Mouse (Mus musculus) fat pad, adult 2 months (tissue): ENCODE data around the gene Cdh13.

Source experiments
- DNase-seq: peaks from one replicate; pipeline ENCODE4 v3.0.0-alpha.2; 2011; ENCODE audit warnings: low read depth, low spot score; ENCODE audit errors: extremely low read depth

The Cdh13 gene

DNA sequence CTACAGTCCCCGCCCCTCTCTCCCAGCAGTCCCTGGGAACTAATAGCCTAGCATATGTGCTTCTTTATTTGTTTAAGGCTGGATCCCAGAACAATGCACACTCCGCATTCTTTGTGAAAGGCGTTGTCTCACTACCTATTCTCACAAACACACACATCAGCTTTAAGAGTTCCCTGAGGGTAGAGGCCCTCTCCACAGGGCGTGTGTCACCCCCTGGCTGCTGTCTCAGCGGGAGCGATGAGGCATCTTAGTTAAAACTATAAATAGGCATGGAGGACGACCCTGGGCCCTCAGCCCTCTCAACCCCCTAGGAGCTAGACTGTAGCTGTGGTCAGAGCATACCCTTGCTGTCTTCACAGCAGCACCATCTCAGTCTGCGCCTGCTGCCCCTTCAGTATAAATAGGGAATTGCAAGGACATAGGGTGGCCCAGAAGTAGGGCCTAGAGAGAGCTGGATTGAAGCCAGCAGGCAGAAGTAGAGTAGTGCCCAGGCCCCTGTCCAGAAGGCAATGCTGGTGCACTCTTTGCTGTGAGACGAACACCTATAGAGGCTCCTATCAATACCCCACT lies 738.9 kb downstream of the Cdh13 start:
- DNase-seq: no peak

DNA sequence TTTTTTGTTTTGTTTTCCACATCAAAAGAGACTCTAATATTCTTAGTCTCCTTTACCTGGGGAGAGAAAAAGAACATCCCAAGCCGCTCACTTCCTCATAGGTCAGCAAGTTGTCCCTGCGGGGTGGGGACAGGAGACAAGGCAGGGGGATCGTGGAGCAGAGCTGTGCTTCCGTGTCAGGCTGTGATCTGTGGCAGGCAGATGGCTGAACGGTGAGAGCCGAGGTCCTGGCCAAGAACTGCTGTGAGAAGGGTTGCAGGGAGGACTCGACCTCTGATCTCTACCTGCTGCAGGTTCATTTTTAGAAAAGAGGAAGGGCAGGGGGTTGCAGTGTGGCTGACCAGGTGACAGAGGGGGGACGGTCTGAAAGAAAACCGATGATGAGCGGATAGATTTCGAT lies 749.9 kb downstream of the Cdh13 start:
- no peak for DNase-seq

DNA sequence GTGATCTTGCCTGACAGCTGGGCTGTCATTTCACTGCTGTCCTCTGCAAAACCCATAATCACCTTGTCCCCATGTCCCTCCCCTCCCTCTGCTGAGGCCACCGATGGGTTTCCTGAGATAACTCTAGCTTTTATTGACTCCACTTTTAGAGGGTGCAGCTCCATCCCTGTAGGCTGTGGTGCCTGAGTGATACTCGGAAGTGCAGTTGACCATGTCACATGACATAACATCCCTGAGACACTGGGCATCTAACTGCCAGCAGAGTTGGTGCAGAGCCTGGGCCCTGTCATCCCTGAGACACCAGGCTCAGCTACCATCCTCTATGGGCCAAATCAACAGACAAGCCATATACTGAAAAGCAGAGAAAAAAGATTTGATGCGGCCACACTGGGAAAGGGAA lies 750.5 kb downstream of the Cdh13 start:
- DNase-seq: no peak

DNA sequence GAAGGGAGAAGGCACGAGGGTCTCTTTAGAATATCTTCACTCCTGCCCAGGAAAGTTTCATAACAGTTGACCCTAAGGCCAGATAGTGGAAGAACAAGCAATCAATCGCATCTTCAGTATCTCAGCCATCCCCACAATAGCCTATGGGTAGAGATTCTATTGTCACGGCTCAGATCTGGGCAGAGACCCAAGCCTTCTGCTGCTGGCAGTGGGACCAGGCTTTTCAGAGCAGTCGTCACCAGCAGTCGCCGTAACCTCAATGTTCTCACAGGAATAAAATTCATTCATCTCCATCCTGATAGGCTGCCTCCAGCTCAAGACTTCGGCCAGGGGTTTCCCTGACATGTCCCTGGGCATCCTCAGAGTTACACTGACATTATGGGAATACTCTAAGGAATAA lies 751.6 kb downstream of the Cdh13 start:
- no peak for DNase-seq

DNA sequence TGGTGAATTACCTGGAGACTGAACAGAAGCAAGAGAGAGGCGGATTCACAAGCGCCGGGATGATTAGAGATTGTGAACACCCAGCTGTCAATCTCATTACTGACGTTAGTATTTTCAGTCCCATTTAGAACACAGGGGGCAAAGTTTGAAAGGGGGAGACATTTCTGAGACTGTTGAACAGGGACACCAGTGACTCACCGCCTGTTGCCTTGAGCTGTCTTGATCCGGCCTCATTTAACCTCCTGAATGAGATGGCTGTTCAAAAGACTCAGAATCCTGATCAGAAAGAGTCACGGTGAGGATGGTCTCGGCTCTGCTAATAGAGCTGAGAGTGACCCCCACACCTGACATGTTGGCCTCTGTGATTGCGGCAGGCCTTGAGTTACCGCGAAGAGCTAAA lies 754.0 kb downstream of the Cdh13 start:
- DNase-seq: no peak

DNA sequence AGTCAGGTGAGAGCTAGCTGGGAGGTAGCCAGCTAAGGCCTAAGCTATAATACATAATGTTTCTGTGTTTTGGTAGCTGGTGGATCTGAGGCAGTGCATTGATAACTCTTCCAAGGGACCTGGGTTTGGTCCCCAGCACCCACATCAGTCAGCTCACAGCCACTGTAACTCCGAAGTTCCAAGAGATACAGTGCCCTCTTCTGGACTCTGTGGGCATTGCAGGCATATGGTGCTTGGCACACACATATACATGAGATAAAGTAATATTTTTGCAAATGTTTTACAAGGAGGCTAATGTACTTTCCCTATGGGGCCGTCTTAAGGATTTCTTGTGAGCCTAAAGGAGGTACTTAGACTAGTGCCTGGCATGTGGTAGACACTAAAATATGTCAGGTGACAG lies 755.8 kb downstream of the Cdh13 start:
- DNase-seq: no peak

DNA sequence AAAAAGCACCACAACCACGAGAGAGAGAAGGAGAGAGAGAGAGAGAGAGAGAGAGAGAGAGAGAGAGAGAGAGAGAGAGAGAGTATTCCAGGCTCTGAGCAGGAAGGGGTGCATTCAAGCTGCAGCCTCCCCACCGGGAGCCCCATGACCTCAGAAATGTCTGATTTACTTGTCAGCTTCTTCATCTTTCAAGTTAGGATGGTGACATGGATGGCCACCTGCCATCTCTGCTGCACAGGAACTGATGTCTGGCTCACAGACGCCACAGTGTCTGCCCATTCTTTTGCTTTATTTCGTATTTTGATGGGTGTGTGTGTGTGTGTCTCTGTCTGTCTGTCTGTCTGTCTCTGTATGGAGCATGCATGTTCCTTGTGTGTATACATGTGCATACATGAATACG lies 774.3 kb downstream of the Cdh13 start:
- DNase-seq: no peak

DNA sequence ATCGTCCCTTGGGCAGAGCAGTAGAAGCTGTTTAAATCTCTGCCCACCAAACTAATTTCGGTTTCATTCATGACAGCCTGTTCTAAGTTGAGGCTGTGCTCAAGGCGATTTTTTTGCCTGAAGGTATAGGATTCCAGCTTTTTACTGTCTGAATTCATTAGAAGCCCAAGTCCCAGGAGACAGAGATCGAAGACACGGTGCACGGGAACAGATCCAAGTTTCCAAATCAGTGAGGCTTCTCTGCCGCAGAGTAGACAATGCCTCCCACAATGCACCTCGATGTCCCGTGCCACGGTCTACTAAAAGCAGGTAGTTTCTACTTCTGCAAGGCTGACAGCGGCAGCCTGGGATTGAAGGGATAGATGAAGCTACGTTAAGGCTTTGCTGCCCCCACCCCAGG lies 778.1 kb downstream of the Cdh13 start:
- no peak for DNase-seq

DNA sequence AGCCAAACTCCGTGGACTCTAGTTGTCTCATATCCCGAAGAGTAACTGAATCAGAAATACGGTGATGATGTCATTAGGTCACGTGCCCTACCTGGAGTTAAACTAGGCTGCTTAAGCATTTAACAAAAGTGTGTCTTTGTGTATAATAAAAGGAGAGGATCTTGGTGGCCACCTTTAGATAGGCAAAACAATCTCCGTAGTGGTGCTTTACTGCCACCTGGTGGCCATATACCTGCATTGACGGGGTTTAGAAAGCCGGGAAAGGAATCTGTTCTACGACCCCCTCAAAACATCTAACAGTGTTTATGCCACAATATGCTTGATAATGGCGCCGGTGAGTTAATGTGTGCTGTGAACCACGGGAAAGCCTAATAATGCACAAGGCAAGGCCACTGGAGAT lies 781.0 kb downstream of the Cdh13 start:
- no peak for DNase-seq

GRCm38 (mm10) chr8:119072291-119072690 lies 788.8 kb downstream of the Cdh13 start:
- no peak for DNase-seq

GRCm38 (mm10) chr8:119085022-119085421 lies 801.5 kb downstream of the Cdh13 start:
- no peak for DNase-seq

DNA sequence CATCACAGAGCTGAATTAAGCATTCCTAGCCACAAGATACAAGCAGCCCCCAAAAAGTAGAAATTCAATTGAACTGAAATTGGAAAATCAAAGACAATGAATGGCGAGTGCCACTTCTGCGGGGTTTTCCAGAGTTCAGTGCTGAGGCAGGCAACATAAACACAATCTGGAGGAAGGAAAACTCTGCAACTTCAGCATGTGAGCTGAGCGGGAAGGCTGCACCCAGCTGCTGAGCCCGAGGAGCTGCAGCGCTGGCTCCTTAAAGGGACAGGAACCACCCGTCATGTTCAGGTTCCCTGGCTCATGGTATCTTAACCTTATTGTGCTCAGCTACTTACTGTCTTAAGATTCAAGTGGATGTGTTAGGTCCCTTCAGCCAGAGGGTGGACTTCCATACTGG lies 814.7 kb downstream of the Cdh13 start:
- no peak for DNase-seq

GRCm38 (mm10) chr8:119102871-119103270 lies 819.3 kb downstream of the Cdh13 start:
- no peak for DNase-seq

GRCm38 (mm10) chr8:119109655-119110054 lies 826.1 kb downstream of the Cdh13 start:
- no peak for DNase-seq

DNA sequence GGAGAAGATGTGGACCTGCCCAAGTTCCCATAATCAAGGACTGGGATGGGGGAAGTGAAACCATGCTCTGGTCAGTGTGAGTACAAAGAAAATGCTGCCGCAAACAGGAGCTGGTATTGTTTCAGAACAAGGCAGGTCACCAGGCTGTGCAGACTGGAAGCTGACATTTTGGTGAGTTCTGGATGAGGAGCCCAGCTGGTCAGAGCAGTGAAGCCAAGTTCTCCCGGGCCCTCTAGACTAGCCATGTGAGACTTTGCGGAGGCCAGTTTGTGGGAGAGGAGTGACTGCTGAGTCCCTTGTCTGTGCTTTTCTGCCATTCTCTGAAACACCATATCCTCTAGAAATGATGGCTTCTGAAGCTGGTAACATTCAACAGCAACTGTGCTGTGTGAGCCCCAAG lies 829.3 kb downstream of the Cdh13 start:
- no peak for DNase-seq

DNA sequence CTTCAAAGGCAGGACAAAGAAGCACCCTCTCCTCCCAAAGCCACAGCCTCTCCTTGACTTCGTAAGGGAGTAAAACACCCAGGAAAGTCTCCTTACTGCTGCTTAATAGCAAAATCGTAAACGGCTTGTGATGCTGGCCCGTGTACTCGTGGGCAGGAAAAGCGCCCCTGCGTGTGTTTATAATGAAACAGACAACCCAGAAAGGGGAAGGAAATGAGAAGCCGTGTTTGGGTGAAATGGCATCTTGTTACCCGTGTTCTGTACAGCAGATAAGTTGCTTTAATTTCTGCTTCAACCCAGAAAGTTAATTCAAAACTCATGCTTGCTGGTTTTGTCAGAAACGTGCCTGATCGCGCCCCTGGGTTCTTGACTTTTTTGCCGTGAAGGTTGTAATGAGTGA lies 837.7 kb downstream of the Cdh13 start:
- DNase-seq: no peak

- DNase-seq: no peak
Measured at GRCm38 (mm10) chr8:119127841-119128240, 844.3 kb downstream of the Cdh13 start.

GRCm38 (mm10) chr8:119128266-119128665 lies 844.7 kb downstream of the Cdh13 start:
- DNase-seq: no peak

DNA sequence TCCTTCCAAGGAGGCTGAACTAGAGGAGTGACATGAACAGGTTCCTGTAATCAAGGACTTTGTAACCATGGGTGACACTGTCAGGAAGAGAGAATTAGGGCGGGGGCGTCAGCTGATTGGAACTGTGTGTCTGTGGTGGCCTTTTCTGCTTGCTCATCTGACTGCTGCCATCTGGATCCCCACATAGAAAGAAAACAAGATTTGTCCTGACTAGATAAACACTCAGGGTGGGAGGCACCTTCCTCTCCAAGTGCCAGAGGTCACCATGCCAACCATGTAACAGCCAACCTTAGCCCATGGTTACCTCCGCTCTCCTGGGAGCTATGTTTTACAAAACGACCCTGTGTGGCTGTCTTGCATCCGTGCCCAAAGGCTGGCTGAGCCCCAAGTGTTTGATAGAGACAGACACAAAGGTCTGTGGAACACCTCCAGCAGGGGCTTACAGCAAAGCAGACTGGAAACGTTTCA lies 873.0 kb downstream of the Cdh13 start:
- no peak for DNase-seq

DNA sequence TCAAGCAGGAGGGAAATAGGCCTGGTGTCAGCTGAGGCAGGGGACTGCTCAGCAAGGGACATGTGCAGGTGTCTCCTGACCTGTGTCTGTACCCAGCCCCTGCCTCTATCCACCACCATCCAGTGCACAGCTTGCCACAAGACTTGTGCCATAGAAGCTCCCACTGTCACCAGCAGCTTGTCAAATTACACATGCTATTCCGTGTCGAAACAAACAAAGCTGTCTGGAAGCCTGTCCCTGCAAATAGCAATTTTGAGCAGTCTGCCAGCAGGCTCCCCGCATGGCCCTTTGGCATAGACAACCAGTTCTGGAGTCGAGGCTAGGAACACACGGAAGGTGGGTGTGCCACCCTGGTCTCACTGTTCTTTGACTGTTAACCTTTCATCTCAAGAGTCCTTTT lies 875.1 kb downstream of the Cdh13 start:
- DNase-seq: no peak

DNA sequence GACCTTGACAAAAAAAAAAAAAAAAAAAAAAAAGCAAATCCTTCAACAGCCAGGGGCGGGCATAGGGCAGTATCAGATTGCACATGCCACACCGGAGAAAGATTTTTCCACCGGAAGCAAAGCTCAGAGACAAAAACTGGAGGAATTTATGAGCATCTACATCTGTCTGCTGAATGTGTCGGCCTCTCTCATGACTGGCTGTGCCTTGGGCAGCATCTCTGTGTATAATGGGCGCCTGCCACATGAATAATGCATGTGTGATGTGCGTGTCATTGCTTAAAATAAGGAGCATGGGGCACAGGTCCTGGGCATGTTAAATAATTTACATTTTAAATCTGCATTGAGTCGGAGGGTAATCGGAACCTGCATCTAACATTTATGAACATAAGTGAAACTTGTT lies 876.3 kb downstream of the Cdh13 start:
- DNase-seq: no peak

DNA sequence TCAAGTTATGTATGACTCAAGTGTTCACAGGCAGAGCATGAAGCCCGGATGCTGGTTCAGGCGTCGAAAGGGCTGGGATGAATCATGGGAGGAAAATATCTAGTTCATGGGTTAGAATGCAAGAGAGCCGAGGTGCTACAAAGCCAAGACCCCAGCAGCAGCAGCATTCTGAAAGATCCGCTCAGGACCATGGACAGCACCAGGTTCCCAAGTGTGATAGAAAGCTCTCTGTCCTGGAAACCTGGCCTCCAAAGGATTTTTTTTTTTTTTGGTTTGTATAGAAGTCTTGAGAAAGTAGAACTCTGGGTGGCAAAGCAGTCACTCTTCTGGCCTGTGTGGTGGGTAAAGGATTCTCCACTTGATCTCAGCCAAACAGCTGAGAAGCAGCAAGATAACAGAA lies 880.5 kb downstream of the Cdh13 start:
- no peak for DNase-seq

DNA sequence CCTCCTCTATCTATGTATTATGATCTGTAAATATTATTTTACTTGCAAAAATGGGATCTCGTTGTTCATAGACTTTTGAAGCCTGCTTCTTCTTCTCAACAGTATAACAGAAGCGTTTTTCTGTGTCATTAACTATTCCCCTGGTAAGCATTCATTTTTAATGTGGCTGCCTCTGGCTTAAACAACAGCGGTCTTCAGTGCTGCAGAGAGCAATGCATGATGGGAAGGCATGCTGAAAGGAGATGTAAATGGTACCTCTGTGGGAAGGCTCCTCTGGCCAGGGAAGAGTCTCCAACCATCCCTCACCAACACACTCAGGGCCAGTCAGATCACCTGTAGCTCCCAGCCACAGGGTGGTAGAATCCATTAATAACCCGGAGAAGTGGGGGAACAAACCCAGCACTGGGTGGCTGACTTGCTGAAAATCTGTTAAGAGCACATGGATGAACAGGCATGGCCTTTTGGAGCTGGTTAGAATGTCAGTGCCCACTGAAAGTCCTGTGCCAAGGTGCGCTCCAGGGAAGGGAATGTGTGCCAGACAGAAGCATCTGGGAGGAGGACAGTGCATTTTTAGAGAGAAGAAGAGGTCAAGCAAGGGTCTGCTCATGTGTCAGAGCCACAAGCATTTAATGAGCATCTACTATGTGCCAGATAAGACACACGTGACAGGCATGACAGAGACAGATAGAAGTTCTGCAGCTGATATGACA lies 893.8 kb downstream of the Cdh13 start:
- DNase-seq: no peak
